Mouse (Mus musculus) limb, embryonic 14.5 days (tissue): Measurements from ENCODE around the gene Tenm2. TPM values are rescaled to one million over a fixed set of nuclear protein-coding genes. Genes with fewer than 3 reads are reported as not detected.

Source experiments
- ATAC-seq: fragments of 200-750 bp; cut with Nextera tagmentation; 2 replicates; pipeline ENCODE4 v1.8.0; 2017; ENCODE audit warnings: low read depth, moderate number of reproducible peaks, moderate TSS enrichment; ENCODE audit not compliant: low FRiP score
- DNase-seq: peaks from one replicate; pipeline ENCODE4 v3.0.0-alpha.2; 2015; ENCODE audit warnings: low spot score
- H3K27ac ChIP-seq: fragments of 300-500 bp; sonication (generic); replicated peaks from 2 replicates; pipeline ENCODE4 v1.5.1; 2014; ENCODE audit warnings: low read depth, mild to moderate bottlenecking, low read length, moderate library complexity, mixed read lengths
- H3K27me3 ChIP-seq: fragments of 300-500 bp; sonication (generic); 2 replicates; pipeline ENCODE4 v1.6.1; 2014; ENCODE audit warnings: low read length, mixed read lengths; ENCODE audit not compliant: control insufficient read depth, insufficient read depth
- H3K36me3 ChIP-seq: fragments of 300-500 bp; sonication (generic); 2 replicates; pipeline ENCODE4 v1.6.1; 2014; ENCODE audit warnings: mild to moderate bottlenecking, low read length, moderate library complexity, mixed read lengths; ENCODE audit not compliant: control insufficient read depth, insufficient read depth
- H3K4me1 ChIP-seq: fragments of 300-500 bp; sonication (generic); 2 replicates; pipeline ENCODE4 v1.6.1; 2014; ENCODE audit warnings: antibody characterized with exemption, low read length, mixed read lengths; ENCODE audit not compliant: control insufficient read depth, insufficient read depth
- H3K4me2 ChIP-seq: fragments of 300-500 bp; sonication (generic); replicated peaks from 2 replicates; pipeline ENCODE4 v1.6.1; 2014; ENCODE audit warnings: low read depth, mild to moderate bottlenecking, low read length, moderate library complexity; ENCODE audit not compliant: severe bottlenecking
- H3K4me3 ChIP-seq: fragments of 300-500 bp; sonication (generic); replicated peaks from 2 replicates; pipeline ENCODE4 v1.5.1; 2014; ENCODE audit warnings: low read length
- H3K9ac ChIP-seq: fragments of 300-500 bp; sonication (generic); 2 replicates; pipeline ENCODE4 v1.6.1; 2014; ENCODE audit warnings: mild to moderate bottlenecking, low read depth, low read length, moderate library complexity; ENCODE audit not compliant: severe bottlenecking
- H3K9me3 ChIP-seq: fragments of 300-500 bp; sonication (generic); 2 replicates; pipeline ENCODE4 v1.6.1; 2016; ENCODE audit warnings: low read length; ENCODE audit not compliant: control insufficient read depth
- POLR2A ChIP-seq: fragments of 200-500 bp; IDR thresholded peaks from 2 replicates; pipeline ENCODE4 v1.8.0; 2012; ENCODE audit warnings: inconsistent platforms, mild to moderate bottlenecking, moderate library complexity, borderline replicate concordance; ENCODE audit not compliant: insufficient read depth, insufficient read length; ENCODE audit errors: extremely low read depth
- WGBS: fragments of 180-500 bp; shearing (Covaris S2); extraction: QIAGEN DNeasy Blood & Tissue Kit; methylation state at CpG from one replicate; pipeline ENCODE4 v1.1.7; 2014; 5-methylcytosine and 5-hydroxymethylcytosine counted together
- polyA plus RNA-seq, 2 experiments: library from polyadenylated mRNA; depleted of rRNA in 1 of 2; stranded (reverse) in 1 of 2; unstranded in 1 of 2; fragments of >200 nt; fragmentation: Nextera tagmentation in 1 of 2; extraction: Ambion mirVana in 1 of 2; gene quantifications; 2 replicates each; pipeline versions ENCODE4 v1.2.1 to v1.2.3; 2012 to 2014

The Tenm2 gene
- polyA plus RNA-seq, 2 experiments, result 3.7 to 5.6 TPM

GRCm38 (mm10) chr11:36349856-36350255, 885.9 kb downstream of the Tenm2 start:
- no peaks in the 10 kb centered on the region for H3K9me3 ChIP-seq
- H3K4me3 ChIP-seq, result no peak overlapping the region
- DNase-seq, result no peak
- 24% methylated on average over 2 of the region's 2 CpGs for WGBS
- H3K4me2 ChIP-seq, result no peak overlapping the region
- no peak overlapping the region for H3K27ac ChIP-seq
- no peak overlapping the region for H3K9ac ChIP-seq
- no peaks in the 10 kb centered on the region for H3K27me3 ChIP-seq
- H3K4me1 ChIP-seq, result 0 out of 2 replicates have a peak, but pooled peaks cover 2% of the 10 kb centered on the region
- H3K36me3 ChIP-seq, result no peaks in the 10 kb centered on the region
- no peak for ATAC-seq
- no peak for TF ChIP-seq POLR2A

DNA sequence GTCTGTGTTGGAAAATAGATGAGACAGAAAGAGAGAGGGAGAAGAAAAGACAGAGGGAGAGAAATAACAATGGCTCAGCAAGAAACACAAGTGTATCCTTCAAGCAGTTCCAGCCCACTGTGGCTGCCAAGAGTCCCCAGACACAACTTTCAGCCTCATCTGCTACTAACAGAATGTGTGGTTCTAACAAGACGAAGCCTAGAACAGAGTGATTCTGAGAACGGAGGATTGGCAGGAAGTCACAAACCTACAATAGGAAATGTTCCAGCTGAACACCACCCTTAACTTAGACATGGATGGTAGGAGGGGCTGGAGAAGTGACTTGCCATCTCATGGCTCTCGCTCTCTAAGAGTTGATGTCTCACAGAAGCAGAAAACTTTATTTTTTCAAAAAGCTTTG, 894.0 kb downstream of the Tenm2 start:
- Histone ChIP-seq H3K36me3 (no peaks in the 10 kb centered on the region), H3K4me3 (no peak overlapping the region), H3K4me2 (no peak overlapping the region), H3K27ac (no peak overlapping the region), H3K9me3 (no peaks in the 10 kb centered on the region), H3K27me3 (no peaks in the 10 kb centered on the region), H3K4me1 (no peaks in the 10 kb centered on the region), H3K9ac (no peak overlapping the region)
- TF ChIP-seq POLR2A, result no peak
- DNase-seq (no peak), ATAC-seq (no peak)
- 89% methylated on average over 3 of the region's 3 CpGs for WGBS

- H3K27ac ChIP-seq, result no peak overlapping the region
- 82% methylated on average over 4 of the region's 4 CpGs for WGBS
- no peak for TF ChIP-seq POLR2A
- ATAC-seq (no peak), DNase-seq (no peak)
- no peak overlapping the region for H3K4me3 ChIP-seq
- no peaks in the 10 kb centered on the region for H3K36me3 ChIP-seq
- no peaks in the 10 kb centered on the region for H3K27me3 ChIP-seq
- no peaks in the 10 kb centered on the region for H3K9me3 ChIP-seq
- peaks cover 6% of the 10 kb centered on the region; the same call in 1 of the 2 replicates for H3K4me1 ChIP-seq
- no peak overlapping the region for H3K9ac ChIP-seq
- H3K4me2 ChIP-seq, result no peak overlapping the region
Observed at GRCm38 (mm10) chr11:36338424-36338823, 897.3 kb downstream of the Tenm2 start.

DNA sequence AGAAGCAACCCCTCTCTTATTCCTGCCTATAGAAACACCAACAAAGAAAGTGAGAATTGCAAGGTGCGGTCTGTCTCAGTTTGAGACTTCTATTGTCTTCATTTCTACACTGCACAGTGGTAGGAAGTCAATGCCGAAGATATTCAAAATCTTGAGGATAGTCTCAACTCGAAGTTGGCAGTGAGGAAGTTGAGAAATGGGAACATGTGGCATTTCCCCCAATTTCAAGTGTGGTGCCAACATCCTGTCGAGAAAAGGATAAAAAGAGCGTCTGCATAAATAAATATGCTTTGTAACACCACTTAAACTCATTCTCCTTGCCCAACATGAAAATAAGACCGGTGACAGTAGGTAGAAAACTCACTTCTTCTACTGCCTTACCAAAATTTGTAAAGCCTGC, 898.7 kb downstream of the Tenm2 start:
- Histone ChIP-seq H3K4me3 (no peak overlapping the region), H3K27ac (no peak overlapping the region), H3K4me1 (peaks cover 6% of the 10 kb centered on the region; the same call in 1 of the 2 replicates), H3K9me3 (no peaks in the 10 kb centered on the region), H3K9ac (no peak overlapping the region), H3K4me2 (no peak overlapping the region), H3K27me3 (no peaks in the 10 kb centered on the region), H3K36me3 (no peaks in the 10 kb centered on the region)
- TF ChIP-seq POLR2A, result no peak
- DNase-seq, result no peak
- ATAC-seq, result no peak
- 92% methylated on average over 6 of the region's 6 CpGs for WGBS

DNA sequence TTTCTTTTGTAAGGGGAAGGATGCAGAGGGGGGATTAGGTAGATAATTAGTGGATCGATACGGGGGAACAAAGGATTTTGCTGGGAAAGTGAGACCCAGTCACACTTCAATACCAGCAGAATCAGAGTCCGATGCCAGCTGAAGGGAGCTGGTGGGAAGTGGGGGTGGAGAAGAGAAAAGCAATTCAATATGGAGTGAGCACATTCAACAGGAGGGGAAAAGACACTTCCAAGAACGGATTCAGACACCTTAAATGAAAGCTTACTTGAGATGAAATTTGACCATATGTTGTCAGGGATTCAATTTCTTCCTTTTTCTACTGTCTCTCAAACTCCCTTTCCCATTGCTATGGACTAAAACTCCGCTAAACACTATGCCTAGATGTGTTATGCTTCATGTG, 900.6 kb downstream of the Tenm2 start:
- Histone ChIP-seq H3K4me3 (no peak overlapping the region), H3K4me1 (peaks cover 6% of the 10 kb centered on the region; the same call in 1 of the 2 replicates), H3K27me3 (no peaks in the 10 kb centered on the region), H3K27ac (no peak overlapping the region), H3K4me2 (no peak overlapping the region), H3K9ac (no peak overlapping the region), H3K36me3 (no peaks in the 10 kb centered on the region), H3K9me3 (no peaks in the 10 kb centered on the region)
- ATAC-seq (no peak), DNase-seq (no peak)
- no peak for TF ChIP-seq POLR2A
- 56% methylated on average over 5 of the region's 5 CpGs for WGBS

DNA sequence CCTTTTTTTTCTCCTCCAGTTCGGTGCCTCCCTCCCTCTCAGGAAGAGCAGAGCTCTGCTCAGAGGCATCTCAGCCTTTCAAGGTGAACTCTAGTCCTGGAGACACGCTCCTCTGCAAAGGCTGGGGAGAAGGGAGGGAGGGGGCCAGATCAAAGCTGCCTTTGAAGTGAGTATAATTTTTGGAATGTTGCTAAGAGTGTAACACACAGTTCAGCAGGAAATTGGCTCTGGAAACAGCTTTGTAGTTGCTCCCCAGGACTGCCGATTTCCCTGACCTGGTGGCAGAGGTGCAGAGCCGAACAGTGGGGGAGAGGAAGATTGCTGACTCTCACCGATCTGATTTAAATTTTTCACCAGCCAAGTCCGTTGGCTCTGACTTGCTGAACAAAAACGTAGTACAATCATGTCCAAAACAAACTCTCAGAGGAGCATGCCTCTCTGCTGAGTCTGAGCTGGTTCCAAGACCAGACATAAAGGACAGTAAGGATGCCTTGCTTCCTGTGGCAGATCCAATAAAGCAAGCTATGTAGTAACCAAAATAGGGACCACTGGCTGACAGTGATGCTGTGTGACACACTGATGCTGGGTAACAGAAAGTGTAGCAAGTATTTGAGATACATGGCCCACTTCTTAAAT, 901.5 kb downstream of the Tenm2 start:
- H3K4me2 ChIP-seq, result 0 out of 2 replicates have a peak overlapping the region, but pooled peaks have one; percentile 13
- H3K4me3 ChIP-seq, result no peak overlapping the region
- H3K36me3 ChIP-seq, result no peaks in the 10 kb centered on the region
- no peak for TF ChIP-seq POLR2A
- H3K9me3 ChIP-seq, result no peaks in the 10 kb centered on the region
- 0% methylated on average over 7 of the region's 7 CpGs for whole genome bisulfite sequencing
- ATAC-seq (no peak), DNase-seq (no peak)
- no peaks in the 10 kb centered on the region for H3K27me3 ChIP-seq
- H3K9ac ChIP-seq, result peak overlapping the region; percentile 9; the same call in 1 of the 2 replicates
- peaks cover 6% of the 10 kb centered on the region; the same call in 1 of the 2 replicates for H3K4me1 ChIP-seq
- no peak overlapping the region for H3K27ac ChIP-seq
